Mouse (Mus musculus): ENCODE measurements at regions not wholly inside any gene's neighbourhood (a gene's known extent, or its start where the extent isn't known, plus 50 kb on each side); places are given as distances from the start of the nearest gene placed in this dataset.

DNA sequence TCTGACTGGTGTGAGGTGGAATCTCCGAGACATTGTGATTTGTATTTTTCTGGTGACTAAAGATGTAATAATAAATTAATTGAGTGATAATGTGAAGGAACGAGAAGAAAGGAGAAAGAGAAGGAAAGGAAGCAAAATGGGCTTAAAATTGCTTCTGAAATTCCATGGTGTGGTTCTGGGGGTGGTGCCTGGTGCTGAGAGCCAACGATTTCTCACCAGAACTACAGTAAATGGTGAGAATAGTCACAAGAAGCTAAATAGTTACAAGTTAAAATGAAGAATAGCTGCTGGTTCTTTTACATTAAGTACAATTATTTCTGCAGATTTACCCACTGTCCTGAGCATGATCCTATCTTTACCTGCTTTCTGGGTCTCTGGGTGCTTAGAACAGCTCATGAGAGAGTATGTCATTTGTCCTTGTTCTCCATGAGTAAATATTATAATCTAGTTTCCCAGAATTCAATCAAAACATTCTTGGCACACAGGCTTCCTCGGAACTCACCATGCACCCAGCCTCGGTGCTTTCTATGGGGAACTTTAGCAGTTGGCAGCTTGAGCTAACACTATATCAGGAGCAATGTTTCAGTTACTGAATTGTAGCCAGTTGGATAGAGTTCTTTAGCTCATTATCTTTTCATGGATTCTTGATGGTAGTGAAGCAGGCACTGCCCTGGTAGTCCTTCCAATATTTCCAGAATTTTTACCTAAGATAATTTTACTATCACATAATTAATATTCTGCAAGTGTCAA lies 1198.6 kb downstream of the Epha7 start:
- peak in 1 of 2 experiments; percentile 1 for DNase-seq (ENCODE audit: low spot score in 2 of 2)

DNA sequence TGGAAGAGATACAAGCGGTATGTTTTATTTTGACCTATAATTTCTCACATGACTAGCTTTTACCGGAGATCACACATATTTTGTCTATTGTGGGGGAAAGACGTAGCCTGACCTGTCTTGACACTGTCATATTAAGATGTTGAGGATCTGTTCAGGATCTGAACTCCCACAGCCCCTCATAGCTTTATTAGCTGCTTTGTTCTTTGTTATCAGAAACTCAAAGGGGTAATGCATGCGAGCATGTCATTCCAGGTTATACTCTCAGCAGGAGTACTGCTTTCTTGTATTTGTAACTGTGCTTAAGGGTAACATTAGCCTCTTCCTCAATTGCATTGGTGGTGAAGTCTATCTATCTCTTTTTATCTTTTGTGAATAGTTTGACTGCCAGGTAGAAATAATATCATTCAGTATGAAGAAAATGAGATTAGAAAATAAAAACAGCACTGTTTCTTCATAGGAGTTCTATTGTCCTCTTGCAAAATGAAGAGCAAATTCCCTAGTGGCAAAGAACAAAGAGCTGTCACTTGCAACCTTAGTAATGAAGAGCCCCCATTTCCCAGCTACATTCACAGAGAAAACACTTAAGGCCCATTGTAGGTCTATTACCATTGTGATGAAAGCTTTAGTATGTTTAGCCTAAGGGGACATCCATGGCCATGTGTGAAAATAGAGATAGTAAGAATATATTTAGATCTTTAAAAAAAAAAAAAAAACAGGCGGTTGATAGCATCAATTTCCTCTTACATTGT lies 1226.7 kb downstream of the Epha7 start:
- no peak for DNase-seq (ENCODE audit: low spot score in 2 of 2)

- no peak for DNase-seq (ENCODE audit: low spot score in 2 of 2)
Observed at GRCm38 (mm10) chr4:30064987-30065386, 1252.1 kb downstream of the Epha7 start.

GRCm38 (mm10) chr4:30099166-30099565 lies 1286.2 kb downstream of the Epha7 start:
- no peak for DNase-seq (ENCODE audit: low spot score in 2 of 2)

DNA sequence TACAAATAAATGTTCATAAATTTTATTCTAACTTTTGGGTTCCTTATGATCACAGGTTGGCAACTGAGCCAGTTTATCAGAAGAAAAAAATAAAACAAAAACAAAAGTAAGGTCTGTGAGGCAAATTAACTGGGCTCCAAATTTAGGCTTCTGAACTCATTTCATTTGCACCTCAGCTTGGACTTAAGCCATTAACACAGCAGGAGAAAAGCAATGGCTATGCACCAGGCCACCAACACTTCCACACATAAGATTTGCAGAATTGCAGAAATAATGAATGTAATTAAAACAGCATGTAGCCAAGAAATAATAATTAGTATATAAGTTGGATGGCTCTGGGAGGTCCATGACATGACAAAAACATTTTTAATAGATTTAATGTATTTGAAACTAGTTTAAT lies 1320.1 kb downstream of the Epha7 start:
- DNase-seq (ENCODE audit: low spot score in 2 of 2): no peak
